Mouse (Mus musculus): ENCODE results near the gene B230118H07Rik.

DNA sequence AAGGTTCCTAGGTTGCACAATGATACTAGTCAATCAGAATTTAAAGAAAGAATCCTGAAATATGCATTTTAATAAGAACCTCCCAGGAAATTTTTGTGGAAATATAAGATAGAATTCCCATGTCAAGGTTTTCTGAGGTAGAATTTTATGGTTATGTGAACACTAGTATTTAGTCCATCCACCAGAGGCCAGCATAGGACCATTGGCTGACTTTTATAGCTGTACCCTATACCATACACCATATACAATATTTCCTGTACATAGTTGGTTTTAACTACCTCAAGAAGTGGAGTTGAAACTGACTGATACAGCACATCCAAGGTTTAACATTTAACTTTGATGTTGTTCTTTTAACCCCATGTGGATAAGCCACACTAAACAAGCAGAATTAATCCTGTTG is 52.1 kb downstream of the B230118H07Rik start:
- TF ChIP-seq CTCF (IDR thresholded peaks at IDR 0.05; ENCODE audit: low read depth) (peak; percentile 51), EP300 (IDR thresholded peaks at IDR 0.05; ENCODE audit: low read depth) (no peak)
